8 mouse cellular contexts compared by ENCODE assay signal in genomic region chr11:94564437-94565150, GRCm38 (mm10). TPM values are rescaled to one million over a fixed set of nuclear protein-coding genes. Genes with fewer than 3 reads are reported as not detected.
A peak's percentile ranks its signal among the peaks of the same experiment; 100 is the strongest.
DNase-seq lines count a peak whose midpoint lies in the region; ATAC-seq and TF ChIP-seq lines count a peak whose summit lies in the region.

Chad (plus strand) TSS chr11:94565047.

- DNase-seq in urinary bladder, postnatal 4 days (ENCODE audit: low spot score in 2 of 2) = peak; percentile 46 to 66
- no peak for DNase-seq in urinary bladder, adult 2 months (ENCODE audit: low spot score)
- DNase-seq in forebrain, embryonic 14.5 days (ENCODE audit: low spot score) = peak; percentile 33
- DNase-seq in limb, embryonic 14.5 days (ENCODE audit: low spot score) = peak; percentile 34
- DNase-seq in left cerebral cortex, postnatal 36 days (ENCODE audit: low spot score in 2 of 2) = no peak

- TF ChIP-seq POLR2A in limb, embryonic 14.5 days (IDR thresholded peaks at IDR 0.05; ENCODE audit: borderline replicate concordance, extremely low read depth, insufficient read depth, insufficient read length) = no peak
- no peak for TF ChIP-seq POLR2A in testis, adult 2 months (IDR thresholded peaks at IDR 0.05; ENCODE audit: control insufficient read depth, low read depth, low read length)

- peaks cover 19% of the 10 kb centered on the region for H3K27me3 ChIP-seq in forebrain, embryonic 14.5 days (replicated peaks; ENCODE audit: control insufficient read depth, insufficient read depth, low read length)
- peaks cover 33% of the 10 kb centered on the region for H3K27me3 ChIP-seq in hindbrain, embryonic 13.5 days
- peaks cover 15% of the 10 kb centered on the region; the same call in 1 of the 2 replicates for H3K27me3 ChIP-seq in limb, embryonic 14.5 days (ENCODE audit: control insufficient read depth, insufficient read depth, low read length)
- H3K27me3 ChIP-seq in midbrain, embryonic 12.5 days = peaks cover 37% of the 10 kb centered on the region
- H3K27me3 ChIP-seq in testis, adult 2 months (ENCODE audit: control insufficient read depth, insufficient read depth, low read length) = no peaks in the 10 kb centered on the region

- ATAC-seq in forebrain, embryonic 14.5 days = peak; percentile 44; the same call in 1 of the 2 replicates
- 0 out of 2 replicates have a peak, but pooled peaks have one; percentile 43 for ATAC-seq in hindbrain, embryonic 13.5 days (ENCODE audit: low FRiP score)
- ATAC-seq in limb, embryonic 14.5 days (ENCODE audit: low FRiP score, low read depth) = peak; percentile 41; the same call in 1 of the 2 replicates
- no peak for ATAC-seq in midbrain, embryonic 12.5 days (ENCODE audit: low FRiP score, low read depth)

- 2% methylated on average over 35 of the region's 35 CpGs for WGBS in forebrain, embryonic 14.5 days
- WGBS in hindbrain, embryonic 13.5 days = 3% methylated on average over 35 of the region's 35 CpGs
- 5% methylated on average over 35 of the region's 35 CpGs for WGBS in limb, embryonic 14.5 days
- WGBS in midbrain, embryonic 12.5 days = 1% methylated on average over 35 of the region's 35 CpGs

- H3K4me1 ChIP-seq in forebrain, embryonic 14.5 days (ENCODE audit: control insufficient read depth, insufficient read depth, low read length) = peaks cover 6% of the 10 kb centered on the region; the same call in 1 of the 2 replicates
- H3K4me1 ChIP-seq in hindbrain, embryonic 13.5 days (replicated peaks) = peaks cover 15% of the 10 kb centered on the region
- H3K4me1 ChIP-seq in limb, embryonic 14.5 days (ENCODE audit: control insufficient read depth, insufficient read depth, low read length) = peaks cover 13% of the 10 kb centered on the region; the same call in 1 of the 2 replicates
- H3K4me1 ChIP-seq in midbrain, embryonic 12.5 days = peaks cover 15% of the 10 kb centered on the region
- peaks cover 16% of the 10 kb centered on the region for H3K4me1 ChIP-seq in testis, adult 2 months (ENCODE audit: control insufficient read depth, insufficient read depth, low read length)

- H3K4me2 ChIP-seq in forebrain, embryonic 14.5 days (ENCODE audit: low read length) = peak within 1 kb of the TSS; percentile 46
- peak within 1 kb of the TSS; percentile 53 for H3K4me2 ChIP-seq in hindbrain, embryonic 13.5 days
- H3K4me2 ChIP-seq in limb, embryonic 14.5 days (replicated peaks; ENCODE audit: low read depth, low read length, severe bottlenecking) = peak within 1 kb of the TSS; percentile 47
- H3K4me2 ChIP-seq in midbrain, embryonic 12.5 days (replicated peaks) = peak within 1 kb of the TSS; percentile 44

- H3K4me3 ChIP-seq in forebrain, embryonic 14.5 days (ENCODE audit: low read depth, low read length) = peak within 1 kb of the TSS; percentile 18
- H3K4me3 ChIP-seq in hindbrain, embryonic 13.5 days = peak within 1 kb of the TSS; percentile 31
- peak within 1 kb of the TSS; percentile 29 for H3K4me3 ChIP-seq in limb, embryonic 14.5 days (replicated peaks; ENCODE audit: low read length)
- peak within 1 kb of the TSS; percentile 24 for H3K4me3 ChIP-seq in midbrain, embryonic 12.5 days
- peak within 1 kb of the TSS; percentile 19 for H3K4me3 ChIP-seq in testis, adult 2 months (ENCODE audit: control insufficient read depth, low read depth, low read length)

- H3K27ac ChIP-seq in forebrain, embryonic 14.5 days (ENCODE audit: low read depth, low read length) = no peak within 1 kb of the TSS
- H3K27ac ChIP-seq in hindbrain, embryonic 13.5 days = no peak within 1 kb of the TSS
- H3K27ac ChIP-seq in limb, embryonic 14.5 days (replicated peaks; ENCODE audit: low read depth, low read length) = peak within 1 kb of the TSS; percentile 50
- H3K27ac ChIP-seq in midbrain, embryonic 12.5 days (replicated peaks) = no peak within 1 kb of the TSS
- H3K27ac ChIP-seq in testis, adult 2 months (ENCODE audit: control insufficient read depth, insufficient read depth, low read depth, low read length) = no peak within 1 kb of the TSS

- intact Hi-C loops in left cerebral cortex, postnatal 36 days (cut with DNase I) = no loop called here

- no peak for TF ChIP-seq CTCF in testis, adult 2 months (IDR thresholded peaks at IDR 0.05; ENCODE audit: control insufficient read depth, insufficient read depth, insufficient replicate concordance, low read depth, low read length)

- no peaks in the 10 kb centered on the region for H3K36me3 ChIP-seq in forebrain, embryonic 14.5 days (ENCODE audit: control insufficient read depth, insufficient read depth, low read length)
- no peaks in the 10 kb centered on the region for H3K36me3 ChIP-seq in hindbrain, embryonic 13.5 days
- H3K36me3 ChIP-seq in limb, embryonic 14.5 days (ENCODE audit: control insufficient read depth, insufficient read depth, low read length) = peaks cover 14% of the 10 kb centered on the region; the same call in 1 of the 2 replicates
- H3K36me3 ChIP-seq in midbrain, embryonic 12.5 days = no peaks in the 10 kb centered on the region
- H3K36me3 ChIP-seq in testis, adult 2 months (ENCODE audit: control insufficient read depth, insufficient read depth, low read length) = no peaks in the 10 kb centered on the region

- no peaks in the 10 kb centered on the region for H3K9me3 ChIP-seq in forebrain, embryonic 14.5 days (replicated peaks; ENCODE audit: control insufficient read depth, low read length)
- H3K9me3 ChIP-seq in hindbrain, embryonic 13.5 days = no peaks in the 10 kb centered on the region
- no peaks in the 10 kb centered on the region for H3K9me3 ChIP-seq in limb, embryonic 14.5 days (ENCODE audit: control insufficient read depth, low read length)
- H3K9me3 ChIP-seq in midbrain, embryonic 12.5 days = no peaks in the 10 kb centered on the region

- H3K9ac ChIP-seq in forebrain, embryonic 14.5 days (ENCODE audit: low read length) = peak within 1 kb of the TSS; percentile 47; the same call in 1 of the 2 replicates
- H3K9ac ChIP-seq in hindbrain, embryonic 13.5 days = peak within 1 kb of the TSS; percentile 63
- H3K9ac ChIP-seq in limb, embryonic 14.5 days (ENCODE audit: low read depth, low read length, severe bottlenecking) = peak within 1 kb of the TSS; percentile 38
- H3K9ac ChIP-seq in midbrain, embryonic 12.5 days (replicated peaks) = peak within 1 kb of the TSS; percentile 20; the same call in 1 of the 2 replicates

RNA-seq across cellular contexts. Expression of gene Chad, which starts in this region (rescaled TPM):
- 0.17 and 0.29 TPM in 2 replicates for polyA plus RNA-seq in urinary bladder, adult 2 months (2012; rRNA removed)
- 0.17 TPM in 2 replicates for polyA plus RNA-seq in forebrain, embryonic 14.5 days (2014; fragmentation: Nextera tagmentation; extraction: Ambion mirVana)
- polyA plus RNA-seq in hindbrain, embryonic 13.5 days (2015; fragmentation: Nextera tagmentation; extraction: Ambion mirVana) = 0.32 and 0.38 TPM in 2 replicates
- 29.5 and 47.5 TPM in 2 replicates for polyA plus RNA-seq in limb, embryonic 14.5 days (2012; rRNA removed)
- polyA plus RNA-seq in limb, embryonic 14.5 days (2014; fragmentation: Nextera tagmentation; extraction: Ambion mirVana) = 17.0 and 18.2 TPM in 2 replicates
- 0.31 and 0.45 TPM in 2 replicates for polyA plus RNA-seq in midbrain, embryonic 12.5 days (2016; fragmentation: Nextera tagmentation; extraction: Ambion mirVana)
- polyA plus RNA-seq in testis, adult 2 months (2012; rRNA removed) = 0.14 TPM in 1 of 2 replicates, not detected in the other
- total RNA-seq in left cerebral cortex, postnatal 36 days (2021) = under 1 TPM in 1 of 2 experiments, not detected in 1; 0.20 TPM

Comparison
In these comparisons a context has a peak if more than half of its experiments do, and no peak if none do; other contexts are left out.
1. RNA of gene Chad (polyA plus RNA-seq): 17.0 to 47.5 TPM in limb, embryonic 14.5 days; 0.31 to 0.45 TPM in midbrain, embryonic 12.5 days, 0.32 to 0.38 TPM in hindbrain, embryonic 13.5 days, 0.17 TPM in forebrain, embryonic 14.5 days, 0.17 to 0.29 TPM in urinary bladder, adult 2 months and 0.14 TPM in testis, adult 2 months; every median in the first group is over 10 times any median in the second.
2. DNase-seq: peak in urinary bladder, postnatal 4 days (2 of 2) and limb, embryonic 14.5 days (single experiment); none in urinary bladder, adult 2 months (single experiment) and left cerebral cortex, postnatal 36 days (0 of 2).
3. Peak in DNase-seq, ATAC-seq, H3K4me3 ChIP-seq, H3K9ac ChIP-seq and H3K4me2 ChIP-seq in forebrain, embryonic 14.5 days; RNA of the gene not detected or under 1 TPM.
4. Peak in ATAC-seq, H3K4me3 ChIP-seq, H3K9ac ChIP-seq and H3K4me2 ChIP-seq in hindbrain, embryonic 13.5 days; RNA of the gene not detected or under 1 TPM.
5. Peak in every context shown above with its lines, with median percentiles within 50 percentile points of each other: H3K4me2 ChIP-seq, H3K4me3 ChIP-seq and H3K9ac ChIP-seq.